Mouse (Mus musculus): ENCODE results near the gene Ccdc9b. TPM values are rescaled to one million over a fixed set of nuclear protein-coding genes. Genes with fewer than 3 reads are reported as not detected.

Gene Ccdc9b
- polyA plus RNA-seq, 1 experiment from 2014 or later = 0.08 TPM

DNA sequence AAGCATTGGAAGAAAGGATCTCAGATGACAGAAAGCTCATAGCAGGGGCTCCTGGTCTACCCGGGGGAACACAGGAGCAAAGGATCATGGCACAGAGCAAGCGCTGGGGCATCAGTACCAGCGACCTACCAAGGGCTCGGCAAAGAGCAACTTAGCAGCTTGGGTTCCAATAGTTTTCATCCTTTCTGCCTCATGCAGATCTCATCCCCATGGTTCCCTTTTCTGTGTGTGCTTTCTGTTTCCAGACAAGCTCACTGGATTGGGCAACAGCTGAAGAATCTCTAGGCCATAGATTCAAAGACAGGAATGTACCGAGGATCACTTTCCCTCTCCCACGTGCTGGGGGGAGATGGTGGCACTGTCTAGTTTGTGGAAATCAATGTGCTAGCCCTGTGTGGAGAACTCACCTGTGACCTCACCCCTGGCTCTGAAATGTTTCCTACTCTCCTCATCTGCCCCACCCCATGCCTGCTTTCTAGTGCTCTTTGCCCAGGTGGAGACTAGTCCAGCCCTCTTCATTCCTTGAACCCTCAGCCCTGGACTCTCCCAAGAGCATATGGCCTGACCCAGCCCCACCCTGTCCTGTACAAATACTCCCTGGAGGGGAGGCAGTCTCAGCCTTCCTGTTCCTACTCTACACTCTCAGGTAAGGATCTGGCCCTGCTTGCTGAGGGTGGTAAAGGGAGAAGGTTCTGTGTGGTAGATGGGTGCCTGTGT is 9.9 kb upstream of the Ccdc9b start, which contains the start of gene Phgr1:
Gene Phgr1, plus strand, starts transcription at position 612 of the 717 bp plus-strand sequence.
- Histone ChIP-seq H3K36me3 (no peaks in the 10 kb centered on the region), H3K27ac (no peak within 1 kb of the TSS), H3K9me3 (replicated peaks) (no peaks in the 10 kb centered on the region), H3K4me3 (no peak within 1 kb of the TSS), H3K27me3 (ENCODE audit: low read depth, poor library complexity, severe bottlenecking) (no peaks in the 10 kb centered on the region; the same call in 1 of the 2 replicates), H3K4me1 (0 out of 2 replicates have a peak, but pooled peaks cover 2% of the 10 kb centered on the region)
- WGBS = 82% methylated on average over 6 of the region's 6 CpGs
- DNase-seq (ENCODE audit: low spot score) = no peak

DNA sequence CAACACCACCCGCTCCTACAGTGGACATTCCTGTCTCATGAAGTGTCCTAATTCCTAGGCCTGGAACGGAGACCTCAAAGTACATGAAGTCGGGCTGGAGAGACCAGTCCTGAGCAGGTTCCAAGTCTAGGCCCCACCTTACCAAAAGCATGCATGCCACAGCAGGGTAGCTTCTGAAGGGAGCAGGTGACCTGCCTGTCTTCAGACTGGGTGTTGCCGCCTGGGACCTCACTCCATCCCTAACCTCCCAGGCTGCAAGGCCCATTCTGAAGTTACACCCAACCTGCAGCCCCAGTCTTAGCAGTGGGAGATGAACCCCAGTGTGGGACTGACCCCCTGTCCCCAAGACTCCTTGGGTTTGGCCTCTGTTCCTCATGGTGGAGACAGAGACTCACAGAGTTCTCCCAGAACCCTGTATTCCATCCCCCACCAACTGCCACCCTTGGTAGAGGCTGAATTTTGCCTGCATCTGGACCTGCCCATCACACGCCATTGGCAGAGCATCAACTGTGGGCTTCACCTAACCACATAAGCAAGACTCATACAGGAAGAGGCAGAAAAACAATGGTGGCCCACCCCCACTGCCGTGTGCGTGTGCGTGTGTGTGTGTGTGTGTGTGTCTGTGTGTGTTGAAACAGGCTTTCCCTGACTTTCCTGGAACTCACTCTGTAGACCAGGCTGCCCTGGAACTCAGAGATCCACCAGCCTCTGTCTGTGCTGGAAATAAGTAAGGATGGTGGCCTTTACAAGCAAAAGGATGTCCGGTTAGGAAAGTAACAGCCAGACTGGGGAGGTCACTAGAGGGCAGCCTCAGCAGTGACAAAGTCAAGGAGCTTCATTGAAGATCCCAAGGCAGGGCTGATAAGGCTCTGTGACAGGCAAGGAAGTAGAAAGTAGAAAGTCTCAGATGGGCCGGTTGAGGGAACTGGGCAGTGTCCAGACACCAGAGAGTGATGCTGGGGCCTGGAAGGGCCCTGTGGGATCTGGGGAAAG is 3.9 kb upstream of the Ccdc9b start:
- Histone ChIP-seq H3K4me3 (no peak overlapping the region), H3K27ac (no peak overlapping the region), H3K9me3 (replicated peaks) (no peaks in the 10 kb centered on the region), H3K36me3 (0 out of 2 replicates have a peak, but pooled peaks cover 4% of the 10 kb centered on the region), H3K27me3 (ENCODE audit: low read depth, poor library complexity, severe bottlenecking) (peaks cover 32% of the 10 kb centered on the region), H3K4me1 (peaks cover 21% of the 10 kb centered on the region)
- no peak for DNase-seq (ENCODE audit: low spot score)
- WGBS = 73% methylated on average over 10 of the region's 10 CpGs

- no peak for DNase-seq (ENCODE audit: low spot score)
- H3K27me3 ChIP-seq (ENCODE audit: low read depth, poor library complexity, severe bottlenecking) = peaks cover 47% of the 10 kb centered on the region
- H3K4me3 ChIP-seq = no peak overlapping the region
- peaks cover 24% of the 10 kb centered on the region for H3K4me1 ChIP-seq
- WGBS = 88% methylated on average over 5 of the region's 5 CpGs
- 0 out of 2 replicates have a peak, but pooled peaks cover 4% of the 10 kb centered on the region for H3K36me3 ChIP-seq
- H3K9me3 ChIP-seq (replicated peaks) = no peaks in the 10 kb centered on the region
- no peak overlapping the region for H3K27ac ChIP-seq
Observed at GRCm38 (mm10) chr2:118764875-118765274, 2.4 kb upstream of the Ccdc9b start.

GRCm38 (mm10) chr2:118764094-118764831 is 1.8 kb upstream of the Ccdc9b start:
- peaks cover 27% of the 10 kb centered on the region for H3K4me1 ChIP-seq

DNA sequence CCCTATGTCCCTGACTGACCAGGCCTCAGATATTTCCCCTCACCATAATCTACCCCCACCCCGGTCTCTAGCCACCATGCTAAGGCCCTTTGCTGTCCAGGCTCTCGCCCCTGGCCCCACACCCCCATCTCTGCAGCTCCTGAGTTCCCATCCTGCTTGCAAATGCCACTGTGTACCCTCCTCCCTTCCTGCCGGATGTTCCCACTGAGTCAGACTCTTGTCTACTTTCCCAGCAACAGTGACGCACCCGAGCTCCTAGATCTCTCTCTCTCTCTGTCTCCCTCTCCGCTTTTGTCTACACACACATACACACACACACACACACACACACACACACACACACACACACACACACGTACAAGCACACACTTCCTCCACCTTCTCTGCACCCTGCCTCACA is 1.0 kb upstream of the Ccdc9b start:
- peaks cover 60% of the 10 kb centered on the region for H3K27me3 ChIP-seq (ENCODE audit: low read depth, poor library complexity, severe bottlenecking)
- 0 out of 2 replicates have a peak, but pooled peaks cover 4% of the 10 kb centered on the region for H3K36me3 ChIP-seq
- no peaks in the 10 kb centered on the region for H3K9me3 ChIP-seq (replicated peaks)
- 63% methylated on average over 7 of the region's 7 CpGs for WGBS
- no peak overlapping the region for H3K4me3 ChIP-seq
- H3K27ac ChIP-seq = no peak overlapping the region
- no peak for DNase-seq (ENCODE audit: low spot score)
- H3K4me1 ChIP-seq = peaks cover 27% of the 10 kb centered on the region

More at GRCm38 (mm10) chr2:118764094-118764831, 1.8 kb upstream of the Ccdc9b start:
- Histone ChIP-seq H3K36me3 (0 out of 2 replicates have a peak, but pooled peaks cover 4% of the 10 kb centered on the region), H3K9me3 (replicated peaks) (no peaks in the 10 kb centered on the region), H3K4me3 (no peak overlapping the region), H3K27me3 (ENCODE audit: low read depth, poor library complexity, severe bottlenecking) (peaks cover 52% of the 10 kb centered on the region), H3K27ac (no peak overlapping the region)
- 26% methylated on average over 11 of the region's 11 CpGs for WGBS
- peak; percentile 60 for DNase-seq (ENCODE audit: low spot score)

DNA sequence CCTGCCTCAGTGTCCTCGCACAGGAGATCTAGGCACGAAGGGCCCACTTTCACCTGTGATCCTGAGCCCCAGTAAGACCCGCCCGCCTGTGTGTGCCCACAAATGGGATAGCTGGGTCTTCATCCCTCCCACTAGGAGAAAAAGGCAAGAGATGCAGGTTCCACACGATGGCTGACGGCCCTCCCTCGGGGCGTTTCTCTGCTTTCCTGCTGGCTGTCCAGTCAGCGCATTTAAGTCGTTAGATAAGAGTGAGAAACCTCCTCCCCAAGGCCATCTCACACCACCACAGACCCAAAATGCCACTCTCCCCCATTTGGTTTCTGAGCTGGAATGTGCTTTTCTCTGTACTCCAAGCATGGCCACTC is 305 bp upstream of the Ccdc9b start:
- Histone ChIP-seq H3K9me3 (replicated peaks) (no peaks in the 10 kb centered on the region), H3K27ac (peak overlapping the region; percentile 64), H3K4me1 (peaks cover 31% of the 10 kb centered on the region), H3K36me3 (0 out of 2 replicates have a peak, but pooled peaks cover 4% of the 10 kb centered on the region), H3K4me3 (peak overlapping the region; percentile 33), H3K27me3 (ENCODE audit: low read depth, poor library complexity, severe bottlenecking) (peaks cover 67% of the 10 kb centered on the region)
- 13% methylated on average over 10 of the region's 10 CpGs for WGBS
- no peak for DNase-seq (ENCODE audit: low spot score)

- Histone ChIP-seq H3K27ac (0 out of 2 replicates have a peak overlapping the region, but pooled peaks have one; percentile 64), H3K36me3 (0 out of 2 replicates have a peak, but pooled peaks cover 4% of the 10 kb centered on the region), H3K4me3 (no peak overlapping the region), H3K9me3 (replicated peaks) (no peaks in the 10 kb centered on the region), H3K4me1 (peaks cover 34% of the 10 kb centered on the region), H3K27me3 (ENCODE audit: low read depth, poor library complexity, severe bottlenecking) (peaks cover 79% of the 10 kb centered on the region)
- 85% methylated on average over 12 of the region's 12 CpGs for WGBS
- no peak for DNase-seq (ENCODE audit: low spot score)
Observed at GRCm38 (mm10) chr2:118761358-118761757, 1.1 kb downstream of the Ccdc9b start.

DNA sequence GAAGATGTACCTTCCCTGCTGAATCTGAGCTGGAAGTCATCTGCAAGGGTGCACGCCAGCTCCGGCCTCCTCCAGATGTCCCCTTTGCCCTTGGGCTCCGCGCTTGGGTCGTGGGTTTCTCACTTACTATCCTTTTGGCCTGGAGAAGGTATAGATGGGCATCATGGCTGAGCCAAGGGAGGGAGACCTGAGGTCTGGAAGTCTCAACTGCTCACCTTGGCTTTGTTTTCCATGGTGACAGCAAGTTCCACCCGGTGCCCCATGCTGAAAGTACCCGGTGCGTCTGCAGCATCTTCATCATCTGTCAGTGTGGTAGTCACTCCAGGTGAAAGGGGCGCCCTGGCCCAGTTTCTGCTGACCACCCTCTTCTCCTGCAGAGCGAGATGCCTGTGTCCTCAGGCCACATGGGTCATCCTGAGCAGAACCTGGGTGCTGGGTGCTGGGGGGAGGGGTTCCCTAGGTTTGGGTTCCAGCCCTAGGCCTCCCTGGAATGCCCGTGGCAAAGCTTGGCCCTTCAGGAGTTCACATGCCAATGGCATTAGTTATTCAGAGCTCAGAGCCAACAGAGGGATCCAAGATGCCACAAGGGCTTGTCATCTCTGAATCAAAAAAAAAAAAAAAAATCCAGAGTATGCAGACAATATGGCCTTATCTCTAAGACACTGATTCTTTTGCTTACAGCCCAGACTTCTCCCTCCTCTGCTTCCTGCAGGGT is 2.0 kb downstream of the Ccdc9b start:
- DNase-seq (ENCODE audit: low spot score) = no peak
- H3K27ac ChIP-seq = no peak overlapping the region
- H3K9me3 ChIP-seq (replicated peaks) = no peaks in the 10 kb centered on the region
- H3K4me1 ChIP-seq = peaks cover 34% of the 10 kb centered on the region
- no peak overlapping the region for H3K4me3 ChIP-seq
- H3K27me3 ChIP-seq (ENCODE audit: low read depth, poor library complexity, severe bottlenecking) = peaks cover 79% of the 10 kb centered on the region
- 80% methylated on average over 11 of the region's 11 CpGs for WGBS
- 0 out of 2 replicates have a peak, but pooled peaks cover 4% of the 10 kb centered on the region for H3K36me3 ChIP-seq

GRCm38 (mm10) chr2:118759828-118760227 is 2.6 kb downstream of the Ccdc9b start:
- H3K4me1 ChIP-seq = peaks cover 34% of the 10 kb centered on the region
- WGBS = 11% methylated on average over 8 of the region's 8 CpGs
- peak; percentile 73 for DNase-seq (ENCODE audit: low spot score)
- H3K27ac ChIP-seq = no peak overlapping the region
- H3K36me3 ChIP-seq = 0 out of 2 replicates have a peak, but pooled peaks cover 4% of the 10 kb centered on the region
- H3K9me3 ChIP-seq (replicated peaks) = no peaks in the 10 kb centered on the region
- no peak overlapping the region for H3K4me3 ChIP-seq
- H3K27me3 ChIP-seq (ENCODE audit: low read depth, poor library complexity, severe bottlenecking) = peaks cover 79% of the 10 kb centered on the region

- peaks cover 19% of the 10 kb centered on the region for H3K4me1 ChIP-seq
- peaks cover 45% of the 10 kb centered on the region for H3K27me3 ChIP-seq (ENCODE audit: low read depth, poor library complexity, severe bottlenecking)
- H3K9me3 ChIP-seq (replicated peaks) = no peaks in the 10 kb centered on the region
- no peak for DNase-seq (ENCODE audit: low spot score)
- H3K27ac ChIP-seq = no peak overlapping the region
- 81% methylated on average over 4 of the region's 4 CpGs for WGBS
- no peaks in the 10 kb centered on the region for H3K36me3 ChIP-seq
- no peak overlapping the region for H3K4me3 ChIP-seq
Observed at GRCm38 (mm10) chr2:118756103-118756502, 6.4 kb downstream of the Ccdc9b start.

GRCm38 (mm10) chr2:118755407-118755806 is 7.1 kb downstream of the Ccdc9b start:
- Histone ChIP-seq H3K27me3 (ENCODE audit: low read depth, poor library complexity, severe bottlenecking) (peaks cover 38% of the 10 kb centered on the region), H3K4me1 (peaks cover 21% of the 10 kb centered on the region), H3K9me3 (replicated peaks) (no peaks in the 10 kb centered on the region), H3K27ac (no peak overlapping the region), H3K4me3 (no peak overlapping the region), H3K36me3 (no peaks in the 10 kb centered on the region)
- 86% methylated on average over 6 of the region's 6 CpGs for WGBS
- no peak for DNase-seq (ENCODE audit: low spot score)
